ENCODE assay signal across 16 mouse cellular contexts in genomic region chr12:17037053-17037610, GRCm38 (mm10). TPM values are rescaled to one million over a fixed set of nuclear protein-coding genes. Genes with fewer than 3 reads are reported as not detected.
A peak's percentile ranks its signal among the peaks of the same experiment; 100 is the strongest.
DNase-seq lines count a peak whose midpoint lies in the region; ATAC-seq and TF ChIP-seq lines count a peak whose summit lies in the region.
"Had no signal": no experiment of that assay in that cellular context is flagged by ENCODE, and none has a peak within 500 bp of the region (broad histone marks: within the 10 kb centered on the region; RNA-seq: fewer than 3 reads in every experiment).

No protein-coding gene starts in this region.

- H3K4me2 ChIP-seq in hindbrain, embryonic 13.5 days, result no peak overlapping the region
- no peak overlapping the region for H3K4me2 ChIP-seq in hindbrain, embryonic 11.5 days (replicated peaks; ENCODE audit: low read depth, low read length)
- H3K4me2 ChIP-seq in lung, postnatal 0 days (replicated peaks; ENCODE audit: low read depth, low read length), result 0 out of 2 replicates have a peak overlapping the region, but pooled peaks have one; percentile 22
- H3K4me2 ChIP-seq in intestine, embryonic 16.5 days (ENCODE audit: low read depth, low read length), result no peak overlapping the region
- H3K4me2 ChIP-seq: embryonic facial prominence, embryonic 13.5 days; forebrain, embryonic 15.5 days had no signal

- H3K9ac ChIP-seq in hindbrain, embryonic 13.5 days, result no peak overlapping the region
- no peak overlapping the region for H3K9ac ChIP-seq in hindbrain, embryonic 11.5 days (ENCODE audit: low read depth, low read length)
- no peak overlapping the region for H3K9ac ChIP-seq in lung, postnatal 0 days (replicated peaks; ENCODE audit: low read depth)
- H3K9ac ChIP-seq in intestine, embryonic 16.5 days (ENCODE audit: low read depth, low read length), result no peak overlapping the region
- H3K9ac ChIP-seq: embryonic facial prominence, embryonic 13.5 days; forebrain, embryonic 15.5 days; liver, embryonic 14.5 days had no signal

- no peak for TF ChIP-seq EP300 in lung, postnatal 0 days (IDR thresholded peaks at IDR 0.05)

- no peak for TF ChIP-seq CTCF in lung, postnatal 0 days (IDR thresholded peaks at IDR 0.05)

- H3K36me3 ChIP-seq in hindbrain, embryonic 13.5 days, result no peaks in the 10 kb centered on the region
- no peaks in the 10 kb centered on the region for H3K36me3 ChIP-seq in hindbrain, embryonic 11.5 days (ENCODE audit: control insufficient read depth, insufficient read depth, low read length)
- no peaks in the 10 kb centered on the region for H3K36me3 ChIP-seq in lung, postnatal 0 days (ENCODE audit: insufficient read depth, low read length)
- H3K36me3 ChIP-seq in intestine, embryonic 16.5 days (ENCODE audit: control insufficient read depth, insufficient read depth, low read length), result no peaks in the 10 kb centered on the region
- H3K36me3 ChIP-seq: embryonic facial prominence, embryonic 13.5 days; forebrain, embryonic 15.5 days had no signal

- ATAC-seq in hindbrain, embryonic 13.5 days (ENCODE audit: low FRiP score), result no peak
- ATAC-seq in hindbrain, embryonic 11.5 days (ENCODE audit: low FRiP score), result no peak
- no peak for ATAC-seq in lung, postnatal 0 days
- ATAC-seq in intestine, embryonic 16.5 days, result no peak
- ATAC-seq: forebrain, embryonic 15.5 days had no signal

- no peak overlapping the region for H3K4me3 ChIP-seq in hindbrain, embryonic 13.5 days
- H3K4me3 ChIP-seq in hindbrain, embryonic 11.5 days (ENCODE audit: low read depth, low read length), result no peak overlapping the region
- H3K4me3 ChIP-seq in lung, postnatal 0 days (ENCODE audit: low read depth, low read length), result no peak overlapping the region
- H3K4me3 ChIP-seq in intestine, embryonic 16.5 days (ENCODE audit: low read length), result no peak overlapping the region
- H3K4me3 ChIP-seq: embryonic facial prominence, embryonic 13.5 days; forebrain, embryonic 15.5 days; heart, adult 2 months had no signal

- 0 out of 2 replicates have a peak overlapping the region, but pooled peaks have one; percentile 23 for H3K27ac ChIP-seq in hindbrain, embryonic 13.5 days
- H3K27ac ChIP-seq in hindbrain, embryonic 11.5 days (ENCODE audit: low read depth, low read length), result no peak overlapping the region
- H3K27ac ChIP-seq in lung, postnatal 0 days (ENCODE audit: low read length), result no peak overlapping the region
- H3K27ac ChIP-seq in intestine, embryonic 16.5 days (ENCODE audit: low read length), result no peak overlapping the region
- H3K27ac ChIP-seq: embryonic facial prominence, embryonic 13.5 days; forebrain, embryonic 15.5 days; heart, adult 2 months; liver, embryonic 14.5 days had no signal

- H3K9me3 ChIP-seq in hindbrain, embryonic 13.5 days, result no peaks in the 10 kb centered on the region
- H3K9me3 ChIP-seq in hindbrain, embryonic 11.5 days (ENCODE audit: control insufficient read depth, low read length), result no peaks in the 10 kb centered on the region
- H3K9me3 ChIP-seq in lung, postnatal 0 days (ENCODE audit: low read length), result no peaks in the 10 kb centered on the region
- H3K9me3 ChIP-seq in intestine, embryonic 16.5 days (ENCODE audit: control insufficient read depth, low read length), result no peaks in the 10 kb centered on the region
- H3K9me3 ChIP-seq: embryonic facial prominence, embryonic 13.5 days; forebrain, embryonic 15.5 days had no signal

- H3K4me1 ChIP-seq in hindbrain, embryonic 13.5 days (replicated peaks), result peaks cover 16% of the 10 kb centered on the region
- no peaks in the 10 kb centered on the region for H3K4me1 ChIP-seq in hindbrain, embryonic 11.5 days (replicated peaks; ENCODE audit: control insufficient read depth, insufficient read depth, low read length)
- no peaks in the 10 kb centered on the region for H3K4me1 ChIP-seq in lung, postnatal 0 days (ENCODE audit: insufficient read depth, low read depth, low read length)
- H3K4me1 ChIP-seq in intestine, embryonic 16.5 days (ENCODE audit: control insufficient read depth, insufficient read depth, low read length), result no peaks in the 10 kb centered on the region

- 0 out of 2 replicates have a peak, but pooled peaks cover 10% of the 10 kb centered on the region for H3K27me3 ChIP-seq in hindbrain, embryonic 13.5 days
- no peaks in the 10 kb centered on the region for H3K27me3 ChIP-seq in hindbrain, embryonic 11.5 days (ENCODE audit: control insufficient read depth, insufficient read depth, low read length)
- no peaks in the 10 kb centered on the region for H3K27me3 ChIP-seq in lung, postnatal 0 days (replicated peaks; ENCODE audit: insufficient read depth, low read length)
- H3K27me3 ChIP-seq in intestine, embryonic 16.5 days (replicated peaks; ENCODE audit: control insufficient read depth, insufficient read depth, low read length), result no peaks in the 10 kb centered on the region
- H3K27me3 ChIP-seq: CH12.LX; embryonic facial prominence, embryonic 13.5 days; forebrain, embryonic 15.5 days had no signal

- no peak for DNase-seq in hindbrain, embryonic 11.5 days (ENCODE audit: low spot score)
- DNase-seq in lung, postnatal 0 days (ENCODE audit: low spot score), result no peak
- DNase-seq in lung, postnatal 36 days, result no peak
- DNase-seq in left cerebral cortex, postnatal 14 days (ENCODE audit: low spot score in 2 of 2), result peak; percentile 65 to 67
- peak; percentile 67 to 69 for DNase-seq in right cerebral cortex, postnatal 10 days (ENCODE audit: low spot score in 2 of 2)
- DNase-seq in heart, adult 18-20 months, result no peak
- DNase-seq: cerebellum, adult 9-10 months; heart, adult 2 months; kidney, adult 8-10 months; spleen, adult 18-20 months had no signal

- 62% methylated on average over 14 of the region's 14 CpGs for WGBS in hindbrain, embryonic 13.5 days
- 69% methylated on average over 14 of the region's 14 CpGs for WGBS in hindbrain, embryonic 11.5 days
- 42% methylated on average over 14 of the region's 14 CpGs for WGBS in lung, postnatal 0 days
- 54% methylated on average over 14 of the region's 14 CpGs for WGBS in intestine, embryonic 16.5 days

- intact Hi-C loops in left cerebral cortex, postnatal 14 days (cut with DNase I), result loop anchor here (5.0 kb wide), 1 partner anchor 50 kb away; no protein-coding TSS in a partner anchor

RNA-seq across cellular contexts. Expression of gene 2410004P03Rik, which starts 25.6 kb away (rescaled TPM):
- polyA plus RNA-seq in hindbrain, embryonic 13.5 days (2015; fragmentation: Nextera tagmentation; extraction: Ambion mirVana), result 3.0 and 4.8 TPM in 2 replicates
- 1.7 and 3.2 TPM in 2 replicates for polyA plus RNA-seq in hindbrain, embryonic 11.5 days (2014; fragmentation: Nextera tagmentation; extraction: Ambion mirVana)
- 13.6 and 16.9 TPM in 2 replicates for polyA plus RNA-seq in lung, postnatal 0 days (2015; fragmentation: Nextera tagmentation; extraction: Ambion mirVana)
- total RNA-seq in left cerebral cortex, postnatal 14 days (2021), result under 1 TPM; 0.59 to 0.72 TPM
- 0.12 and 0.13 TPM in 2 replicates for polyA plus RNA-seq in intestine, embryonic 16.5 days (2015; fragmentation: Nextera tagmentation; extraction: Ambion mirVana)
- 1 to 10 TPM in 1 of 2 experiments, not detected in 1; 1.2 TPM for total RNA-seq in heart, adult 18-20 months (2021)
- total RNA-seq: CH12.LX had no signal

RNA-seq across cellular contexts. Expression of gene Pqlc3, which starts 36.9 kb away (rescaled TPM):
- 1.4 and 2.3 TPM in 2 replicates for polyA plus RNA-seq in hindbrain, embryonic 13.5 days (2015; fragmentation: Nextera tagmentation; extraction: Ambion mirVana)
- 2.9 and 3.4 TPM in 2 replicates for polyA plus RNA-seq in hindbrain, embryonic 11.5 days (2014; fragmentation: Nextera tagmentation; extraction: Ambion mirVana)
- 10.6 and 11.5 TPM in 2 replicates for polyA plus RNA-seq in lung, postnatal 0 days (2015; fragmentation: Nextera tagmentation; extraction: Ambion mirVana)
- total RNA-seq in left cerebral cortex, postnatal 14 days (2021), result 1 to 10 TPM in 1 of 2 experiments, under 1 TPM in 1; 0.97 to 1.3 TPM
- 14.4 and 15.4 TPM in 2 replicates for polyA plus RNA-seq in intestine, embryonic 16.5 days (2015; fragmentation: Nextera tagmentation; extraction: Ambion mirVana)
- total RNA-seq in heart, adult 18-20 months (2021), result 1 to 10 TPM; 1.8 to 3.7 TPM

Comparison
In these comparisons a context has a peak if more than half of its experiments do, and no peak if none do; other contexts are left out.
1. DNase-seq: peak in left cerebral cortex, postnatal 14 days (2 of 2) and right cerebral cortex, postnatal 10 days (2 of 2); none in hindbrain, embryonic 11.5 days (single experiment), lung, postnatal 0 days (single experiment), lung, postnatal 36 days (single experiment) and heart, adult 18-20 months (0 of 2).